Mouse (Mus musculus): ENCODE measurements around the gene Plekhm2. TPM values are rescaled to one million over a fixed set of nuclear protein-coding genes. Genes with fewer than 3 reads are reported as not detected.

Plekhm2 gene
- polyA plus RNA-seq, 1 experiment from 2014 or later, result 7.1 TPM

DNA sequence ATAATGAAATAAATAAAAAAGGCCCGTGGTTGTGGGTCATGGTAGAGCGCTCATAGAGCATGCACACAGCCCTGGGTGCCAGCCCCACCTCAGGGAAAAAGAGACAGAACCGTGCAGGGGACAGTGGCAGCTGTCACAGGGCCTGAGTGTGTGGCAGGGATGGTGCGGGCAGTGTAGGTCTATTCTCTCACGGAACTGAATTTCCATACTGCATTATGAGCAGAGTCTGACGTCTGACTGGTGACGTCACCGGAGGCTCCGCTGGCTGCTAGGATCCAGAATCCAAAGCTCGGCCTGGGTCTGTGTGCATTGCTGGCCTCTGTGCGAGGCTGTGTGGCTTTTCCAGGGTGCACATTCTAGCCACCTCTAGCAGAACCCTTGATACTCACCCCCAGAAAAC lies 3.8 kb downstream of the Plekhm2 start:
- H3K4me1 ChIP-seq (replicated peaks), result peaks cover 46% of the 10 kb centered on the region
- ATAC-seq (replicated peaks; ENCODE audit: insufficient number of reproducible peaks, insufficient read depth, low FRiP score, low read depth), result no peak
- no peak overlapping the region for H3K4me3 ChIP-seq
- H3K36me3 ChIP-seq, result peaks cover 28% of the 10 kb centered on the region
- H3K9ac ChIP-seq, result no peak overlapping the region
- no peaks in the 10 kb centered on the region for H3K9me3 ChIP-seq (replicated peaks)
- H3K4me2 ChIP-seq, result no peak overlapping the region
- WGBS, result 89% methylated on average over 11 of the region's 11 CpGs
- H3K27me3 ChIP-seq, result no peaks in the 10 kb centered on the region
- no peak overlapping the region for H3K27ac ChIP-seq

GRCm38 (mm10) chr4:141659739-141660138 lies 5.0 kb downstream of the Plekhm2 start:
- H3K27me3 ChIP-seq, result no peaks in the 10 kb centered on the region
- no peak overlapping the region for H3K27ac ChIP-seq
- no peak overlapping the region for H3K4me2 ChIP-seq
- peaks cover 28% of the 10 kb centered on the region for H3K36me3 ChIP-seq
- 70% methylated on average over 4 of the region's 4 CpGs for WGBS
- H3K4me1 ChIP-seq (replicated peaks), result peaks cover 44% of the 10 kb centered on the region
- H3K9ac ChIP-seq, result no peak overlapping the region
- H3K4me3 ChIP-seq, result no peak overlapping the region
- no peaks in the 10 kb centered on the region for H3K9me3 ChIP-seq (replicated peaks)
- no peak for ATAC-seq (replicated peaks; ENCODE audit: insufficient number of reproducible peaks, insufficient read depth, low FRiP score, low read depth)

DNA sequence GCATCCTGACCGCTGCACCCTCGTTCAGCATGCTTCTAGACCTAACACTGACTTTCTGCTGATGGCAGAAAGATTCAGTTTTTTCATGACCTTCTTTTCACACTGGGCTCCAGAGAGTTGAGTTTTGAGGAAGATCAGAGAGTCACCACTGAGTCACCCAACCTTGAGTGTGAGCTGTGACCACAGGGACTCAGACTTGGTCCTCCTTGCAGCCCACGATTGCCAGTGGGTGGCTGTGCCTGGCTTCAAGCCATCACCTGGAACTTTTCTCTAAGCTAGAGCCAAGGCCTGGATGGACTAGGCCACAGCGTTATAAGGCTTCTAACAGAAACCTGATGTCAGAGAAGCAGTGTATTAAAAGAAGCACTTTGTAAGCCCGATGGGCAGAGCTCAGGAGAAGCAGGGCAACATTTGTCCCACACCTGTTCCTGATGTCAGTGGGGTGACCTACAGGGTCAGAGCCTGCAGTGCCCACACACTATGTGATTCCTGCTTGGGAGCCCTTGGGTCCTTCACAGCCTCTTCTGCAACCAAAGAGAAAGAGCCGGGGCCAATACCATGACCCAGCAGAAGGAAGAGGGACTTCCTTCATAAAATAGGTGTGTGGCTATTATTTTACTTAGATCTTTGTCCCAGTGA lies 5.7 kb downstream of the Plekhm2 start:
- Histone ChIP-seq H3K27ac (no peak overlapping the region), H3K36me3 (peaks cover 29% of the 10 kb centered on the region), H3K4me2 (no peak overlapping the region), H3K4me3 (no peak overlapping the region), H3K9me3 (replicated peaks) (no peaks in the 10 kb centered on the region), H3K4me1 (replicated peaks) (peaks cover 46% of the 10 kb centered on the region), H3K27me3 (no peaks in the 10 kb centered on the region), H3K9ac (no peak overlapping the region)
- no peak for ATAC-seq (replicated peaks; ENCODE audit: insufficient number of reproducible peaks, insufficient read depth, low FRiP score, low read depth)
- WGBS, result 87% methylated on average over 6 of the region's 6 CpGs

DNA sequence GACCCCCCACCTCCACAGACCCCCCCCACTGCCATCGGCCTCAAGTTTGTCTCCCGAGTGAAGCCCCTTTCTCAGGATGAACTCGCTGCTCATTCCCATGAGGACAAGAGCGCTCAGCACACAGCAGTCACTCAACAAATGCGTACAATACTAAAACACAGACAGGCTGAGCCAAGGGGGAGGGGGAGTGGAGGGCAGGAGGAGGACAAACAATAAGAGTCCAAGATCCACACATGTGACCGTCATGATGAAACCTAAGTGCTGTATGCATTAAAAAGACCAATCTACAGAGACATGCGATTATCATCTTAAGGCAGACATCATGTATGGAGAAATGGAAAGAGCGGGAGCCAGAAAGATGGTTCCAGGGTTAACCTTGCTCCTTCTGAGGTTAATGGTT lies 7.8 kb downstream of the Plekhm2 start:
- Histone ChIP-seq H3K27ac (0 out of 2 replicates have a peak overlapping the region, but pooled peaks have one; percentile 9), H3K9ac (no peak overlapping the region), H3K27me3 (no peaks in the 10 kb centered on the region), H3K36me3 (peaks cover 32% of the 10 kb centered on the region), H3K9me3 (replicated peaks) (no peaks in the 10 kb centered on the region), H3K4me1 (replicated peaks) (peaks cover 42% of the 10 kb centered on the region), H3K4me2 (no peak overlapping the region), H3K4me3 (no peak overlapping the region)
- no peak for ATAC-seq (replicated peaks; ENCODE audit: insufficient number of reproducible peaks, insufficient read depth, low FRiP score, low read depth)
- 72% methylated on average over 8 of the region's 8 CpGs for WGBS

DNA sequence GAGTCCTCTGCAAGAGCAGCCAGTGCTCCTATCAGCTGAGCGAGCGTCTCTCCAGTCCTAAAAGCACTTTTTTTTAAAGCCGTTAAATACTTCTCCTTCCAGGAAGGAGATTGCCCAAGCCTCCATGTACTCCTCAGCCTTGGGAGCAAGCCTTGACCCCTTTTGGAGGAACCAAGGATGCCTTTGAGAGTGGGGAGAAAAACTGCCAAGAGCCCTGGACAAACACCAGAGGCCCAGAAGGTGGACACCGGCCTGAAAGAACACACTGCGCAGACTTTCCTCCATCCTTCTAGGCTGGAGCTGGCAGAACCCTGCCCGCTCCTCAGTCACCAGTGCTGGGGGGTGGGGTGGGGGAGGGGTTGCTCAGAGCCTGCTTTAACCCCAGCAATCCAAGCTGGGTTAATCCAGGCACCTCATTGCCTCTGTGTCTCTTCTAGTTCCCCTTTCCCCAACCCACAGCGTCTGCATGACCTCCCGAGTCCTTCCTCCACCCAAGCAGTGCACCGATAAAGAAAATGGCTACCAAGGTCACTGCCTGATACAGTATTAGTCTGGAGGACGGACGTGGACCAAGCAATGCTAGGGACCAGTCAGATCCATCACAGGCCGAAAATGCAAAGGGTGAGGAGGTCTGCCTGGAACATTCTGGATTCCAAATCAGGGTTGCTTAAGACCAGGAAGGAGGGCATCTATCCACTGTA lies 8.6 kb downstream of the Plekhm2 start:
- peaks cover 41% of the 10 kb centered on the region for H3K4me1 ChIP-seq (replicated peaks)
- no peaks in the 10 kb centered on the region for H3K9me3 ChIP-seq (replicated peaks)
- H3K4me3 ChIP-seq, result no peak overlapping the region
- no peak overlapping the region for H3K4me2 ChIP-seq
- H3K36me3 ChIP-seq, result peaks cover 27% of the 10 kb centered on the region
- H3K27ac ChIP-seq, result peak overlapping the region; percentile 57
- ATAC-seq (replicated peaks; ENCODE audit: insufficient number of reproducible peaks, insufficient read depth, low FRiP score, low read depth), result no peak
- no peaks in the 10 kb centered on the region for H3K27me3 ChIP-seq
- 64% methylated on average over 12 of the region's 12 CpGs for WGBS
- H3K9ac ChIP-seq, result no peak overlapping the region

DNA sequence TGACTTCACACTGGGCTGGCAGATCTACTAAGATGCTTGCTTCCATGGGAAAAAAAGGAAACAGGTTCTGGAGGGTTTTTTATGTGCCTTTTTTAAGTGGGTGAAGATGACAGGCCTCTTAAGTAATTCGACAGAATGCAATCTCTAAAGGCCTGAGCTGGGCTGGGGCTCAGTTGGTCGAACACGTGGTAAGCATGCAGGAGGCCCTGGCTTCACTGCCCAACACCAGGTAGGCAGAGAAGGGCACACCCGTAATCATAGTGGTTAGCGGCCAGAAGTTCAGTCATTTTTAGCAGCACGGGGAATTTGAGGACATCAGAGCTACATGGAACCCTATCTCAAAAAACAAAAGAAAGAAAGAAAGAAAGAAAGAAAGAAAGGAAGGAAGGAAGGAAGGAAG lies 10.2 kb downstream of the Plekhm2 start:
- H3K4me1 ChIP-seq (replicated peaks), result peaks cover 40% of the 10 kb centered on the region
- H3K4me3 ChIP-seq, result no peak overlapping the region
- no peaks in the 10 kb centered on the region for H3K9me3 ChIP-seq (replicated peaks)
- H3K4me2 ChIP-seq, result no peak overlapping the region
- H3K9ac ChIP-seq, result no peak overlapping the region
- peaks cover 12% of the 10 kb centered on the region; the same call in 1 of the 2 replicates for H3K36me3 ChIP-seq
- H3K27ac ChIP-seq, result no peak overlapping the region
- ATAC-seq (replicated peaks; ENCODE audit: insufficient number of reproducible peaks, insufficient read depth, low FRiP score, low read depth), result no peak
- H3K27me3 ChIP-seq, result no peaks in the 10 kb centered on the region
- 71% methylated on average over 6 of the region's 6 CpGs for WGBS

DNA sequence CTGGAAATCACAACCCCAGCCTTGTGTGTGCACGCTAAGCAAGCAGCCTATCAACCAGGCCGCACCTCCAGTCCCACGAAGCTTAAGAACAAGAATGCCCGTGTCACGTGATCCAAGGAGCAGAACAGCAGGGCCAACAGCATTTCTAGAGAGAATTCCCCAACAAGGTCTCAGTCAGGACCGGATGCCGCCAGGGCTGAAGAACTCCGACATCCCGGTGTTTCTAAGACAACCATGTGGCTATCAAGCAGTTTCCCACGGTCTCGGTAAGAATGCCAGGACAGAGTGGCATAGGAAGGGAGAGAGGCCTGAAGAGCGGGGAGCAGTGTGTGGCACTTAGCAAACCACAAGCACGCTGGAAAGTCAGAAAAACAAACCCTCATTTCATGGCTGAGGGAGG lies 10.9 kb downstream of the Plekhm2 start:
- Histone ChIP-seq H3K36me3 (peaks cover 13% of the 10 kb centered on the region; the same call in 1 of the 2 replicates), H3K9ac (no peak overlapping the region), H3K4me2 (no peak overlapping the region), H3K4me3 (no peak overlapping the region), H3K27me3 (no peaks in the 10 kb centered on the region), H3K9me3 (replicated peaks) (no peaks in the 10 kb centered on the region), H3K4me1 (replicated peaks) (peaks cover 46% of the 10 kb centered on the region), H3K27ac (no peak overlapping the region)
- no peak for ATAC-seq (replicated peaks; ENCODE audit: insufficient number of reproducible peaks, insufficient read depth, low FRiP score, low read depth)
- WGBS, result 86% methylated on average over 13 of the region's 13 CpGs

DNA sequence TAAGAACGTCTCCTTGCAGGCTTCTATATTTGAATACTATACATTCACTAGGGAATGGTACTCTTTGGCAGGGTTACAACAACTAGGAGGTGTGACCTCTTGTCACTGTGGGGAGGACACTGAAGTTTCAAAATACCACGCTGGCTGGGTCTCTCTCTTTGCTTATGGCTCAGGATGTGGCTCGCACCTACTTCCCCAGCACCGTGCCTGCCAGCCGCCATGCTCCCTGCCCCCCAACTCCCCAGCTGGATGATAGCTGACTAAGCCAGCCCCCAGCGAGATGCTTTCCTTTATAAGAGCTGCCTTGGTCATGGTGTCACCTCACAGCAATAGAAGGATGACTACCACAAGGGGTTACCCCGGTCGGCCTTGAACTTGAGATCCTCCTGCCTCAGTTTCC lies 11.7 kb downstream of the Plekhm2 start:
- Histone ChIP-seq H3K4me3 (no peak overlapping the region), H3K9me3 (replicated peaks) (no peaks in the 10 kb centered on the region), H3K4me1 (replicated peaks) (peaks cover 41% of the 10 kb centered on the region), H3K36me3 (peaks cover 15% of the 10 kb centered on the region; the same call in 1 of the 2 replicates), H3K27me3 (no peaks in the 10 kb centered on the region), H3K4me2 (no peak overlapping the region), H3K9ac (no peak overlapping the region), H3K27ac (no peak overlapping the region)
- no peak for ATAC-seq (replicated peaks; ENCODE audit: insufficient number of reproducible peaks, insufficient read depth, low FRiP score, low read depth)
- 70% methylated on average over 8 of the region's 8 CpGs for WGBS

DNA sequence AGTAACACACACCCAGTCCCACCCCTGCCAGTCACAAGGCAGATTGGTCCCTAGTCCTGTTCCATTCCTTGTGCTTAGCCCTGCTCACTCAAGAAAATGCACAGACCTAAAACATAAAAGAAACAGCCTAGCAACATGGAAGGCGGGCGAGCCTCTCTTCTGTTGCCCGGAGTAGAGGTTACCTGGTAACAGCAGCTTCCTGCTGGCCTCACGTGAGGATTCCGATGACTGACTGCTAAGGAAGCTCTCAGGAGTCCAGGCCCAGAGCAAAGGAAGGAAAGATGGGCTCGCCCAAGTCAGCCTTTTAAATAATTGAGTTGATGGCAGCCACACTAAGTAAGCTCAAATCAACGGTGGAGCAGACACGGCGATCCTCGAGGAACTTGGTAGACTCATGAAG lies 12.8 kb downstream of the Plekhm2 start:
- H3K27me3 ChIP-seq, result no peaks in the 10 kb centered on the region
- 90% methylated on average over 10 of the region's 10 CpGs for WGBS
- no peaks in the 10 kb centered on the region for H3K9me3 ChIP-seq (replicated peaks)
- no peak overlapping the region for H3K9ac ChIP-seq
- no peak overlapping the region for H3K4me3 ChIP-seq
- peaks cover 36% of the 10 kb centered on the region for H3K4me1 ChIP-seq (replicated peaks)
- peaks cover 7% of the 10 kb centered on the region; the same call in 1 of the 2 replicates for H3K36me3 ChIP-seq
- H3K27ac ChIP-seq, result no peak overlapping the region
- no peak overlapping the region for H3K4me2 ChIP-seq
- no peak for ATAC-seq (replicated peaks; ENCODE audit: insufficient number of reproducible peaks, insufficient read depth, low FRiP score, low read depth)

DNA sequence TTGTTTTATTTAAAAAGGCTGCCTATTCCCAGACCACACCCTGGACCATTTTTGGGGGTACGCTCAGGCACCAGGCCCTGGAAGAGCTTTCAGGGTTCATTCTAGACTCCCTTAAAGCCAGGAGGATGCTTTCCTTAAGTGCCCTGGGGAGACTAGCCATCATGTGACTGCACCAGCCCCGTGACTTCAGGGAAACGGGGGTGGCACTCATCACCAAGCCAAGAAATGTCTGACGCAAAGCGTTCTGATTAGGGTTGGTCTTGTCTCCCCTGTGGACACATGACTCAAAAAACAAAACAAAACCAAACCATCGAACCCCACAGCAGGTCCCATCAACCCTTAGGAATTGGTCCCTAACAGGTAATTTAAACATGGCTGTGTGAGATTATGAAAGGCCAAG lies 13.4 kb downstream of the Plekhm2 start:
- Histone ChIP-seq H3K27ac (no peak overlapping the region), H3K4me2 (no peak overlapping the region), H3K27me3 (no peaks in the 10 kb centered on the region), H3K9ac (no peak overlapping the region), H3K36me3 (peaks cover 7% of the 10 kb centered on the region; the same call in 1 of the 2 replicates), H3K9me3 (replicated peaks) (no peaks in the 10 kb centered on the region), H3K4me1 (replicated peaks) (peaks cover 30% of the 10 kb centered on the region), H3K4me3 (no peak overlapping the region)
- no peak for ATAC-seq (replicated peaks; ENCODE audit: insufficient number of reproducible peaks, insufficient read depth, low FRiP score, low read depth)
- 67% methylated on average over 6 of the region's 6 CpGs for WGBS

GRCm38 (mm10) chr4:141649244-141649643 lies 15.5 kb downstream of the Plekhm2 start:
- no peaks in the 10 kb centered on the region for H3K27me3 ChIP-seq
- peak overlapping the region; percentile 3; the same call in 1 of the 2 replicates for H3K27ac ChIP-seq
- H3K4me3 ChIP-seq, result no peak overlapping the region
- 58% methylated on average over 6 of the region's 6 CpGs for WGBS
- H3K9ac ChIP-seq, result no peak overlapping the region
- no peak overlapping the region for H3K4me2 ChIP-seq
- peaks cover 24% of the 10 kb centered on the region for H3K4me1 ChIP-seq (replicated peaks)
- H3K36me3 ChIP-seq, result peaks cover 7% of the 10 kb centered on the region; the same call in 1 of the 2 replicates
- no peaks in the 10 kb centered on the region for H3K9me3 ChIP-seq (replicated peaks)
- no peak for ATAC-seq (replicated peaks; ENCODE audit: insufficient number of reproducible peaks, insufficient read depth, low FRiP score, low read depth)

DNA sequence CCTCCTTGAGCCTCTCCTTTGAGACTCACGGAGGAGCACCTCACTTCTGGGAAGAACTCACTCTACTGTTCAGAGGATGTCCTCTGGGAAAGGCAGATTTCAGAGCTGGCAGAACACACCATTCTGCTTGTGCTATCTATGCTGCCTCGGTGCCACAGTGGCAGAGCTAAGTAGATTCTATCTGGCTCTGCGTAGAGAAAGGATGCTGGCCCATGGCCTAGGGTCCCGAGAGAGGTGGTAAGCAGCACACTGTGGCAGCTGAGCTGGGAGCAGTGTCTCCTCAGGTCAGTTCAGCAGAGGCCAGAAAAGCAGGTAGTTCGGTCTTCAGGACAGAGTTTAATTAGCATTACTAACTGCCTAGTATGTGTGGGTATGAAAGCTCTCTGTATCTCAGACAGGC lies 16.4 kb downstream of the Plekhm2 start:
- H3K27ac ChIP-seq, result no peak overlapping the region
- no peak overlapping the region for H3K4me3 ChIP-seq
- H3K4me2 ChIP-seq, result no peak overlapping the region
- H3K9ac ChIP-seq, result no peak overlapping the region
- 79% methylated on average over 5 of the region's 5 CpGs for WGBS
- no peaks in the 10 kb centered on the region for H3K9me3 ChIP-seq (replicated peaks)
- peaks cover 26% of the 10 kb centered on the region for H3K4me1 ChIP-seq (replicated peaks)
- H3K27me3 ChIP-seq, result no peaks in the 10 kb centered on the region
- H3K36me3 ChIP-seq, result peaks cover 2% of the 10 kb centered on the region; the same call in 1 of the 2 replicates
- ATAC-seq (replicated peaks; ENCODE audit: insufficient number of reproducible peaks, insufficient read depth, low FRiP score, low read depth), result no peak

All from heart, embryonic 15.5 days (tissue).